Mouse (Mus musculus) common myeloid progenitor, adult 5-6 weeks (primary cell): Measurements from ENCODE around the gene Vwce. TPM values are rescaled to one million over a fixed set of nuclear protein-coding genes. Genes with fewer than 3 reads are reported as not detected.

Experiments
- ATAC-seq: replicated peaks from 2 replicates; pipeline ENCODE4 v1.8.0; 2016; ENCODE audit warnings: low read depth, mild to moderate bottlenecking, moderate TSS enrichment, inconsistent platforms; ENCODE audit not compliant: poor library complexity, severe bottlenecking
- total RNA-seq: library from RNA; stranded (forward); fragments of 200-1000, 187-1606 nt; gene quantifications from 2 replicates; pipeline ENCODE4 v1.2.3, GENCODE M21; 2017

Gene Vwce
- total RNA-seq, 1 experiment from 2014 or later = not detected

DNA sequence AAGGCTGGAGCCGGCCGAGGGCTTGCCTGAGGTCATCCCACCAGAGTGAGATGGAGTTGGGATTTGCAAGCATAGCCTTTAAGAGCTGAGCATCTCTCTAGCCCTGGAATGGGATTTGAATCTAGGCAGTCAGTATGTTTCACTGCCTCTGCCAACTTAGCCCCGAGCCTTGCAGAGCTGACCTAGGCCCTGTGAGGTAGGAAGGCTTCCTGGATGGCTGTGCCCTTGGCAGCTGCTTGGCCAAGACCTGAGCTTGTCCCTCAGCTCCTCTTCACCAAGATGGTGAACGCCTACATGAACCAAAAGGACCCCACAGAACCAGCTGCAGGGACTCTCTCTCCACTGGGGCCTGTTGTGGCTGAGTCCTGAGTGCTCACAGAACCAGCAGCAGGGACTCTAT, 76.7 kb downstream of the Vwce start:
- ATAC-seq = no peak

DNA sequence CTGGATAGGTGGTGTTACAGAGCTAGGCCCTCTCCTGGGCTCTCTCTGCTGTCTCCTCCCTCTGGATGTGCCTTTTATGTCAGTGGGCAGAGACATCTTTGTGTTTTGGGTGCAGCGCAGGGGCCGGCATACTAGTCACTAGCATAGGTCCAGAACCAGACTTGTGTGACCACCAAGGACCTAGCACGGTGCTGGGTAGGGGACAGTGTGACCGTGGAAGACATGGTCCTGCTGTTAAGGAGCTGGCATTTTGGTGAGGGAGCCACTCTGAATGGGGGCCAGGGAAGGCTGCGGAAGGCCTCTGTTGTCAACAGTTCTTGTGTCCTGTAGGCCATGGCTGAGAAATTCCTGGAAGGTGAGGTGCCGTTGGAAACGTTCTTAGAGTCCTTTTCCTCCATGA, 78.2 kb downstream of the Vwce start:
- no peak for ATAC-seq

DNA sequence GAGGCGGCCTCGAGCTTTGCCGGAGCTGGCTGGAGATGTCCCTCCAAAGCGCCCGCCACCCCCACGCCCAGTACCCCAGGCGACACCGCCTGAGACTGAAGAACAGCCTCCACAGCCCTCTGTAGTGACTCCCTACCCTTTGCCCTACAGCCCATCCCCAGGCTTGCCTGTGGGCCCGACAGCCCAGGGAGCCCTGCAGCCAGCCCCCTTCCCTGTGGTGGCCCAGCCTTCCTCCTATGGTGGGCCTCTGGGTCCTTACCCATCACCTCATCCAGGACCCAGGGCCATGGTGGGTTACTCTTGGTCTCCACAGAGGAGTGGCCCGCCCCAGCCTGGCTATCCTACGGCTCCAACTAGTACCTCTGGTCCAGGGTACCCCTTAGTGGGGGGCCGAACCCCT, 78.6 kb downstream of the Vwce start:
- no peak for ATAC-seq

DNA sequence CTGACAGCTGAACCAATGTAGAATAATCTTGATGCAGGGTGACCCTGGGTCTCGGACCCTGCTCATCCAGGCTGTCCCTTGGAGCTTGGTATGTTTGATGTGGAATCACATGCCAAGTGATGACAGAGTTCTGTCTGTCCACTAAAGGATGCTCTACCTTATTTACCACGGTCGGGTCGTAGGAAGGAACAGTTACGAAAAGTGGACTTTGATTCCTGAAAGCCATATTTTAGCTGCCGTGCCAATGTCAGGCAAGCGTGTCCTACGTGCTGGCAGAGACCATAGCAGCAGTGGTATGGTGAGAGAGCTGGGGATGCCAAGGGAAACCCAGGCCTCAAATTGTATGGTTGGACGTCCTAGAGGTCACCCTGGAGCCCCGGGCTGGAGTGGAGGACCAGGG, 79.5 kb downstream of the Vwce start:
- ATAC-seq = no peak

DNA sequence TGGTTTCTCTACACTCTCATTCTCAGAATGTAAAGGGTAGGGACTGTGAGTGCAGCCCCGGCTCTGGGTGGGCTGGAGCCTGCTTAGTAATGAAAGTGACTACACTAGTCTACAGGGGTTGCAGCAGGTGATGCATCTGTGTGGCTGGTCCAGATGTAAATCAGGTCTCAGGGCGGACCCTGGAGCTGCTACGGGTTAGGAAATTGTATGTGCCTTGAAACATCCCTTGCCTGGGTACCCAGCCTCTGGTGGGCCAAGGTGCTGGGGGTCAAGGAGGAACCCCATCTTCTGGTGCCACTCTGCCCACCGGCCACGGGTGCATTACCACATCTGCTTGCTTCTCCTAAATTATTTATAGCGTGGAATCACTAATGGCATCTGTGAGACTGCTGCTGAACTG, 80.2 kb downstream of the Vwce start:
- ATAC-seq = no peak

DNA sequence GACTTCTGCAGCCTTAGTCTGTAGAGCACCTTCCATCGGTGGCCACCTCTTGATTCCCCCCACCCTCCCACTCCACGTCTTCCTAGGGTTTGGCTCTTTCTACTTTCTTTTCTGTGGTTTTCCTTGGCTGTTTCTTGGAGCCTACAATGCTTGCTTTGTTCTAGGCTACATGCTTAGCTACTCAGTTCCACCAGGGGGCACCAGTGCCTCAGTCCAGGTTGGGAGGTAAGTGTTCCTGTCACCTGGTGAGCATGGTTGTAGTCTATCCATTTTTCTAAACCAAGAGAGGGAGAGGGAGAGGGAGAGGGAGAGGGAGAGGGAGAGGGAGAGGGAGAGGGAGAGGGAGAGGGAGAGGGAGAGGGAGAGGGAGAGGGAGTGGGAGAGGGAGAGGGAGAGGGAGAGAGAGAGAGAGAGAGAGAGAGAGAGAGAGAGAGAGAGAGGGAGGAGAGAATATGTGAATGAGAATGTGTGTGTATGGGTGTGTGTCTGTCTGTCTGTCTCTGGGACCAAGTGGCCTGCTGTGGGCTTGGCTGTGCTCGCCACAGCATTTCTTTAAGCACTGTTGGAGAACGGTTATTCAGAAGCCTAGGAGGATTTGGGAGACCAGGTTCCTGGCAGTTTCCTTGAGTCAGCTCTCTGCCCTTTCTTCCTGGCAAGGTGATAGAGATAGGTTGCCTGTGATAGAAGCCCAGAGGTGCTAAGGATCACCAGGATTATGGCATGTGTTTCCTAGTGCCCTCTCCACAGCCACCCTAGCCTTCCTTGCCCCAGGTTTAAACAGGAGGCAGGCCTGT, 80.9 kb downstream of the Vwce start:
- ATAC-seq = peak; percentile 48; the same call in 1 of the 2 replicates

DNA sequence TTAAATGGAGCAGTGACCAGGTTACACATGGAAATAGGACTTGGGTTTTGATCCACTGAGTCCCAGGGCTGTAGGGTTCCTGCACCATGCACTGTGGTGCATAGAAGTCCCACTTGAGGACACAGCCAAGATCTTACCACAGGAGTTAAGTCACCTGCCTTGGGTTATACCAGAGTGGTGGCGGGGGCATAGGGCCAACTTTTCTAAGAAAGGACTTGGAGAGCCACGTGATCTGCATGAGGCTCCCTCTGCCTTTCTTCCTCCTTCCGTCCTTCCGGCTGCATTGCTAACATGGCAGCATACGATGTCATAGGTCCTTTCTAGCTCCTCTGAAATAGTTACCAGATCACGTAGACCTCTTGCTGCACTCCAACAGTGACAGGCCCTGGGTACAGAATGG, 81.5 kb downstream of the Vwce start:
- no peak for ATAC-seq

Other genes with a start within 250 kb of the Vwce start
- gene Syt7, start 245.1 kb upstream of the Vwce start, total RNA-seq = not detected in 2 replicates
- gene Lrrc10b, start 176.7 kb upstream of the Vwce start, total RNA-seq = not detected in 2 replicates
- gene Ppp1r32, start 151.3 kb upstream of the Vwce start, total RNA-seq = not detected in 2 replicates
- 34.4 and 42.1 TPM in 2 replicates for gene Cpsf7, start 108.9 kb upstream of the Vwce start, total RNA-seq
- gene Sdhaf2, start 108.1 kb upstream of the Vwce start, total RNA-seq = 38.3 and 63.1 TPM in 2 replicates
- 17.3 and 30.5 TPM in 2 replicates for gene Tmem216, start 78.0 kb upstream of the Vwce start, total RNA-seq
- 30.9 and 32.4 TPM in 2 replicates for gene Cyb561a3, start 57.0 kb upstream of the Vwce start, total RNA-seq
- gene Tmem138, start 56.9 kb upstream of the Vwce start, total RNA-seq = 6.0 and 15.9 TPM in 2 replicates
- 424 and 475 TPM in 2 replicates for gene Ddb1, start 28.9 kb upstream of the Vwce start, total RNA-seq
- 3.5 and 7.3 TPM in 2 replicates for gene Tkfc, start 28.6 kb upstream of the Vwce start, total RNA-seq
- gene Pga5, start 43.9 kb downstream of the Vwce start, total RNA-seq = not detected in 2 replicates
- 6.5 and 11.5 TPM in 2 replicates for gene Vps37c, start 54.5 kb downstream of the Vwce start, total RNA-seq
- 0.53 TPM in 1 of 2 replicates, not detected in the other for gene Cd5, start 104.8 kb downstream of the Vwce start, total RNA-seq
- gene Cd6, start 195.8 kb downstream of the Vwce start, total RNA-seq = 0.46 and 0.87 TPM in 2 replicates
- gene Slc15a3, start 205.5 kb downstream of the Vwce start, total RNA-seq = 0.39 TPM in 1 of 2 replicates, not detected in the other
- 0.19 and 0.46 TPM in 2 replicates for gene Tmem132a, start 235.7 kb downstream of the Vwce start, total RNA-seq
- gene Tmem109, start 247.8 kb downstream of the Vwce start, total RNA-seq = 16.2 and 24.7 TPM in 2 replicates